Mouse (Mus musculus): ENCODE data around the gene R3hdml. TPM values are rescaled to one million over a fixed set of nuclear protein-coding genes. Genes with fewer than 3 reads are reported as not detected.

R3hdml gene
- 44.0 TPM for polyA plus RNA-seq (2012; fragmentation: generic; extraction: Trizol)

DNA sequence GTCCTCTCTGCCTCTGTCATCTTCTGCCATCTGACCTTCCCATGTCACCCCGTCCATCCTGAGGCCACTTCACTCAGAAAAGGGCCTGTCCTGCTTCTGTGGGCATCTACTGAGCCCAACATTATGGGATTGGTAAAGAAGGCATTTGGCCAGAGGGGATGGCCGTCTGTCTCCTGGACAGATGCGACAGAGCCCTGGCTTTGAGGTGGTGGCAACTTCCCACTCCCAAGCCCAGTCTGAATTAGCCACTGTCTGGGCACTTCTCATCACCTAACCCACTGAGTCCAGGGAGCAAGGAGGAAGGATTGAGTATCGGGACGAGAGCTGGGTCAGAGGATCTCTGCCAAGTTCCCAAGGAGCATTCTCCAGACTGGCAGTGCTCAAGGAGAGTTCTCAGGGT lies at the start of gene R3hdml:
Gene R3hdml, plus strand, starts transcription at position 301 of the 400 bp plus-strand sequence.
- Histone ChIP-seq H3K36me3 (ENCODE audit: control insufficient read depth, insufficient read depth) (no peaks in the 10 kb centered on the region), H3ac (ENCODE audit: control insufficient read depth, insufficient read length) (no peak within 1 kb of the TSS), H3K4me2 (ENCODE audit: low read depth) (peak within 1 kb of the TSS; percentile 18), H3K27me3 (ENCODE audit: control insufficient read depth, insufficient read depth, insufficient read length) (peaks cover 31% of the 10 kb centered on the region), H3K79me2 (ENCODE audit: control insufficient read depth, insufficient read depth) (no peaks in the 10 kb centered on the region), H3K4me3 (peak within 1 kb of the TSS; percentile 7)
- TF ChIP-seq REST (IDR thresholded peaks at IDR 0.05; ENCODE audit: insufficient read depth, insufficient read length) (no peak), MAX (IDR thresholded peaks at IDR 0.05; ENCODE audit: low read depth) (no peak), USF1 (IDR thresholded peaks at IDR 0.05; ENCODE audit: low read depth) (no peak), TCF3 (IDR thresholded peaks at IDR 0.05; ENCODE audit: insufficient read length, low read depth) (no peak), POLR2AphosphoS2 (IDR thresholded peaks at IDR 0.05; ENCODE audit: insufficient read length, low read depth) (no peak), SRF (IDR thresholded peaks at IDR 0.05; ENCODE audit: control insufficient read depth, insufficient read length, low read depth) (no peak), CEBPB (IDR thresholded peaks at IDR 0.05; ENCODE audit: insufficient read depth, poor library complexity, severe bottlenecking) (no peak), POLR2A (IDR thresholded peaks at IDR 0.05; ENCODE audit: insufficient read length, low read depth) (no peak), MYOG (IDR thresholded peaks at IDR 0.05; ENCODE audit: control insufficient read depth in 1 of 3, insufficient read depth in 1 of 3, insufficient read length in 2 of 3, low read depth in 2 of 3) (no peak), E2F4 (IDR thresholded peaks at IDR 0.05; ENCODE audit: insufficient read depth) (no peak), MYOD1 (IDR thresholded peaks at IDR 0.05; ENCODE audit: control insufficient read depth in 1 of 3, insufficient read length in 2 of 3, low read depth in 2 of 3) (no peak), TCF12 (IDR thresholded peaks at IDR 0.05; ENCODE audit: insufficient read depth, poor library complexity, severe bottlenecking) (no peak)

DNA sequence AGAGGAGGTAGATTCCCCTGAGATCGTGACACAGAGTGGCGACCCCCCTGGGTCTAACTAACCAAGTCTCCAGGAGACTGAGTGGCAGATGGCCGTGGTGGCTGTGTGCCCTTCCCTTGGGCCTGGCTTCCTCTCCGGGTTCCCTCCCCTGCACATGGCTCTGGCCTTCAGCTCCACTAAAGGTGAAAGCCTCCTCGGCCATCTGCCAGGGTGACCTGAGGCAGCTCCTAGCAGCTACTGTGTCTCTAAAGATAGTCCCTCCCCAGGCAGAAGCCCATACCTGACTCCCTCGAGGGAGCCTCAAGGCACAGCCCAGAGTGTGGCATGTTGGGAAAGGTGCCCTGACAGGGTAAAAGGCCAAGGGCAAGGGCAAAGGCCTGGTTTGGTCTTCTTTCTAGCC lies 48.6 kb upstream of the R3hdml start:
- Histone ChIP-seq H3K79me2 (ENCODE audit: control insufficient read depth, insufficient read depth) (no peaks in the 10 kb centered on the region), H3K36me3 (ENCODE audit: control insufficient read depth, insufficient read depth) (no peaks in the 10 kb centered on the region), H3K27me3 (ENCODE audit: control insufficient read depth, insufficient read depth, insufficient read length) (peaks cover 54% of the 10 kb centered on the region), H3K4me3 (no peak overlapping the region), H3K4me2 (ENCODE audit: low read depth) (no peak overlapping the region), H3ac (ENCODE audit: control insufficient read depth, insufficient read length) (no peak overlapping the region)
- TF ChIP-seq POLR2A (IDR thresholded peaks at IDR 0.05; ENCODE audit: insufficient read length, low read depth), result no peak
- TF ChIP-seq CEBPB (IDR thresholded peaks at IDR 0.05; ENCODE audit: insufficient read depth, poor library complexity, severe bottlenecking), result no peak
- no peak for TF ChIP-seq MAX (IDR thresholded peaks at IDR 0.05; ENCODE audit: low read depth)
- no peak for TF ChIP-seq POLR2AphosphoS2 (IDR thresholded peaks at IDR 0.05; ENCODE audit: insufficient read length, low read depth)
- no peak for TF ChIP-seq MYOD1 (IDR thresholded peaks at IDR 0.05; ENCODE audit: control insufficient read depth in 1 of 3, insufficient read length in 2 of 3, low read depth in 2 of 3)
- TF ChIP-seq REST (IDR thresholded peaks at IDR 0.05; ENCODE audit: insufficient read depth, insufficient read length), result no peak
- TF ChIP-seq USF1 (IDR thresholded peaks at IDR 0.05; ENCODE audit: low read depth), result no peak
- TF ChIP-seq TCF12 (IDR thresholded peaks at IDR 0.05; ENCODE audit: insufficient read depth, poor library complexity, severe bottlenecking), result no peak
- TF ChIP-seq TCF3 (IDR thresholded peaks at IDR 0.05; ENCODE audit: insufficient read length, low read depth), result no peak
- TF ChIP-seq SRF (IDR thresholded peaks at IDR 0.05; ENCODE audit: control insufficient read depth, insufficient read length, low read depth), result no peak
- TF ChIP-seq MYOG (IDR thresholded peaks at IDR 0.05; ENCODE audit: control insufficient read depth in 1 of 3, insufficient read depth in 1 of 3, insufficient read length in 2 of 3, low read depth in 2 of 3), result no peak
- TF ChIP-seq E2F4 (IDR thresholded peaks at IDR 0.05; ENCODE audit: insufficient read depth), result no peak

DNA sequence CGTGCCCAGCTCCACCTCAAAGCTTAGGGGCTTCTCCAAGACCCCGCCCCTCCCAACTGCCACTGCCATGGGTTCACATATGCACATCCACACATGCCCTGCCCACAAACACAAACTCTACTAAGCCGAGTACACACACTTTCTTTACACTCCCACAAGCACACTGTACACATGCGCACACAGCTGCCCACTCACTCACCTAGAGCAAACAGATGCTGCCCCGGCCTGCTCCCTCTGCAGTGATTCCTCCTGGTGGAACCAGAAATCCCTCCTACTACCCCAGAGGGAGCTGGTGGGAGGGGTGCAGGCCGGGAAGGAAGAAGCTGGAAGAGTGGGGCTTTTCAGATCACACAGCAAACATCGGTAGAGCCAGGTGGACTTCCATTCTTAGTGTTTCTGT lies 48.1 kb upstream of the R3hdml start:
- Histone ChIP-seq H3K79me2 (ENCODE audit: control insufficient read depth, insufficient read depth) (no peaks in the 10 kb centered on the region), H3K4me3 (no peak overlapping the region), H3K36me3 (ENCODE audit: control insufficient read depth, insufficient read depth) (no peaks in the 10 kb centered on the region), H3K27me3 (ENCODE audit: control insufficient read depth, insufficient read depth, insufficient read length) (peaks cover 49% of the 10 kb centered on the region), H3ac (ENCODE audit: control insufficient read depth, insufficient read length) (no peak overlapping the region), H3K4me2 (ENCODE audit: low read depth) (no peak overlapping the region)
- no peak for TF ChIP-seq REST (IDR thresholded peaks at IDR 0.05; ENCODE audit: insufficient read depth, insufficient read length)
- TF ChIP-seq POLR2AphosphoS2 (IDR thresholded peaks at IDR 0.05; ENCODE audit: insufficient read length, low read depth), result no peak
- TF ChIP-seq E2F4 (IDR thresholded peaks at IDR 0.05; ENCODE audit: insufficient read depth), result no peak
- no peak for TF ChIP-seq SRF (IDR thresholded peaks at IDR 0.05; ENCODE audit: control insufficient read depth, insufficient read length, low read depth)
- TF ChIP-seq POLR2A (IDR thresholded peaks at IDR 0.05; ENCODE audit: insufficient read length, low read depth), result no peak

DNA sequence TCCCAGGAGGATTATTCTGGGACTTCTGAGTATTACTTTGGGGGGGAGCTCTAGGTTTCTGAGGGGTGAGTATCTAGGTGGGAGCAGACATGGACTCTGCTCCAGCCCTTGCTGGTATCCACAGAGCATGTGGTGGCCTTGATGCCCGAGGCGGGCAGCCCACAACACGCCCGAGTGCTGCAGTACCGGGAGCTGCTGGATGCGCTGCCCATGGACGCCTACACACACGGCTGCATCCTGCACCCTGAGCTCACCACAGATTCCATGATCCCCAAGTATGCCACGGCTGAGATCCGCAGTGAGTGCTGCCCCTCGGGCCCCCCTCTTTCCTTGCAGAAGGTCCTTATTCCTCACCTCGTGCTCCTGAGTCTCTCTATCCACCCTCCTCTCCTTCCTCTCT lies 44.7 kb upstream of the R3hdml start:
- H3K4me2 ChIP-seq (ENCODE audit: low read depth), result no peak overlapping the region
- no peaks in the 10 kb centered on the region for H3K79me2 ChIP-seq (ENCODE audit: control insufficient read depth, insufficient read depth)
- no peak for TF ChIP-seq USF1 (IDR thresholded peaks at IDR 0.05; ENCODE audit: low read depth)
- TF ChIP-seq POLR2A (IDR thresholded peaks at IDR 0.05; ENCODE audit: insufficient read length, low read depth), result no peak
- TF ChIP-seq REST (IDR thresholded peaks at IDR 0.05; ENCODE audit: insufficient read depth, insufficient read length), result no peak
- TF ChIP-seq TCF12 (IDR thresholded peaks at IDR 0.05; ENCODE audit: insufficient read depth, poor library complexity, severe bottlenecking), result no peak
- no peak for TF ChIP-seq E2F4 (IDR thresholded peaks at IDR 0.05; ENCODE audit: insufficient read depth)
- TF ChIP-seq MYOG (IDR thresholded peaks at IDR 0.05; ENCODE audit: control insufficient read depth in 1 of 3, insufficient read depth in 1 of 3, insufficient read length in 2 of 3, low read depth in 2 of 3), result no peak
- no peak for TF ChIP-seq MAX (IDR thresholded peaks at IDR 0.05; ENCODE audit: low read depth)
- TF ChIP-seq SRF (IDR thresholded peaks at IDR 0.05; ENCODE audit: control insufficient read depth, insufficient read length, low read depth), result no peak
- TF ChIP-seq POLR2AphosphoS2 (IDR thresholded peaks at IDR 0.05; ENCODE audit: insufficient read length, low read depth), result no peak
- TF ChIP-seq MYOD1 (IDR thresholded peaks at IDR 0.05; ENCODE audit: control insufficient read depth in 1 of 3, insufficient read length in 2 of 3, low read depth in 2 of 3), result no peak
- H3K4me3 ChIP-seq, result no peak overlapping the region
- H3K36me3 ChIP-seq (ENCODE audit: control insufficient read depth, insufficient read depth), result no peaks in the 10 kb centered on the region
- no peak overlapping the region for H3ac ChIP-seq (ENCODE audit: control insufficient read depth, insufficient read length)
- peaks cover 57% of the 10 kb centered on the region for H3K27me3 ChIP-seq (ENCODE audit: control insufficient read depth, insufficient read depth, insufficient read length)

DNA sequence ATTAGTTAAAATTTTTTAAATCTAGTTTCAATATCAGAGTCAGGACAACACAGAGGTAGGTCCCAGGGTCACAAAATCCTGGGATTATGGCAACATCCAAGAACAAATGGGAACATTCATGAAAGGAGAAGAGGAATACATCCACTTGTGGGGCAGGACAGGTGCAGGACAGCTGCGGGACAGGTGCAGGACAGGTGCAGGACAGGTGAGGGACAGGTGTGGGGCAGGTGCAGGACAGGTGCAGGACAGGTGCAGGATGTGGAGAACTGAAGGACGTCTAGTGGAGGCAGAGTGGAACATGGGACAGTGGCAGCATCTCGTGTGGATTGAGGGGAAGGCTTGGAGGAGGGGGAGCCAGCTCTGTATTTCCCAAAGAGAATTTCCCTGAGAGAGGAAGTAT lies 42.8 kb upstream of the R3hdml start:
- TF ChIP-seq E2F4 (IDR thresholded peaks at IDR 0.05; ENCODE audit: insufficient read depth) (no peak), MYOD1 (IDR thresholded peaks at IDR 0.05; ENCODE audit: control insufficient read depth in 1 of 3, insufficient read length in 2 of 3, low read depth in 2 of 3) (peak in 2 of 3 experiments; percentile 58 to 75), MYOG (IDR thresholded peaks at IDR 0.05; ENCODE audit: control insufficient read depth in 1 of 3, insufficient read depth in 1 of 3, insufficient read length in 2 of 3, low read depth in 2 of 3) (peak in 2 of 3 experiments; percentile 64 to 76), TCF3 (IDR thresholded peaks at IDR 0.05; ENCODE audit: insufficient read length, low read depth) (peak; percentile 86)
- Histone ChIP-seq H3K4me2 (ENCODE audit: low read depth) (no peak overlapping the region), H3ac (ENCODE audit: control insufficient read depth, insufficient read length) (no peak overlapping the region)

More for the DNA sequence above, 42.8 kb upstream of the R3hdml start:
- no peaks in the 10 kb centered on the region for H3K36me3 ChIP-seq (ENCODE audit: control insufficient read depth, insufficient read depth)
- H3K27me3 ChIP-seq (ENCODE audit: control insufficient read depth, insufficient read depth, insufficient read length), result peaks cover 57% of the 10 kb centered on the region
- no peak overlapping the region for H3K4me3 ChIP-seq
- no peaks in the 10 kb centered on the region for H3K79me2 ChIP-seq (ENCODE audit: control insufficient read depth, insufficient read depth)

Data from myocyte (in vitro differentiated cells).